Mouse (Mus musculus): ENCODE data around the gene Kcnq1.

Kcnq1 gene

DNA sequence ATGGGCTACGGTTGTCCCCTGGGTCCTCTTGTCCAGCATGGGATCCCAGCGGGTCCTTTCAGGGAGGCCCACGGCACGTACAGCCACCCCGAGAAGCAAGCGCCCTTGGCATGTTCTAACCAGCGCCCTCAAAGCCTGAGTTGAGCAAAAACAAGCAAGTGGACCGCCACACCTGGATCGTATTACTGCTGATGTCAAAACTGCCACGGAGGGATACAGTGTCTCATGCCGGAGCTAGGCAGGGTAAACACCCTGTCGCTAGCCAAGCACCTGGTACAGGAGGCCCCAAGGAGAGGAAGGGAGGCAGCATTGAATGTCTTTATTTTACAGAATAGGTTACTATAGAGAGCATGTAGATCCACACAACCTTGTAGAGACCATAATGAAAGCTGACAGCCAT lies 310.2 kb downstream of the Kcnq1 start:
- DNase-seq (ENCODE audit: low read depth, low spot score): no peak

DNA sequence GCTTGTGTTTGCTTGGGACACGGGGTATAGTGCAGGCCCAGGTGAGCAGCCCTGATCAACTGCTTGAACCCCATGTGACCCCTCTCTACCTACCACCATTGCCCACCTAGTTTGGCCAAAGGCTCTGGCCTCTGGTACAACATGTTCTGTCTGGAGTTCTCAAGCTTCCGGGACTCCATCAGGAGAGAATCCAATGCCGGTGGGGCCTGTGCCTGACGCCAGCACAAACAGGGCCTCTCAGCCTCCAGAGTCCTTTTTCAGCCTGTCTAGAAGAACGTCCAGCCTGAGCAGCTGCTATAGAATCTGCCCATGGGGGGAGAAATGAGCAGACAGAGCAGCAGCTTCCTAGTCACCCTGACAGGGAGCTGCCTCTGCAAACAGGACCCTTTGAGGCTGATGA lies 311.7 kb downstream of the Kcnq1 start:
- DNase-seq (ENCODE audit: low read depth, low spot score): no peak

DNA sequence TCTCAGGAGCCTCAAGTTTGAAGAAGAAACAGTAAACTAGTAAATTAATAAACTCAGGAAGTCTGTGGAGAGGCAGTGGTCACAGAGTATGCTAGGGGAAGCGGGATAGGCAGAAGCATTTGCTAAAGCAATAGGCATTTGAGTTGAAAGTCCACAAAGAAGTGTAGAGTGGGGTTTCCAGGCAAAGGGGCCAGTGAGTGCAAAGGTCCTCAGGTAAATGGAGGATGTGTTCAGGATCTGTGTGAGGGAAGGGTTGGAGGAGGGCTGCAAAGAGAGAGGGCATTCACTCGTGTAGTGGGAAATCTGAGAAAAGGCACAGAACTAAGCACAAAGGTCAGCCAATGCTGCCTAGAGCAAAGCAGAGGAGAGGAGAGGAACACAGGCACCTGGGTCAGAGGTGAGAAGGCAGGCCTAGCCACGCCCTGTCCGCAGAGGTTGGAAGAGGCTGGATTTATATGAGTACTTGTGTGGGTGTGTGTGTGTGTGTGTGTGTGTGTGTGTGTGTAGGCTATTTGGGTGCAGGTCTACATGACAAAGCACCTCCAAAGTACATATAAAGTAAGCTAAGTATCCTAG lies 313.5 kb downstream of the Kcnq1 start:
- DNase-seq (ENCODE audit: low read depth, low spot score): no peak

DNA sequence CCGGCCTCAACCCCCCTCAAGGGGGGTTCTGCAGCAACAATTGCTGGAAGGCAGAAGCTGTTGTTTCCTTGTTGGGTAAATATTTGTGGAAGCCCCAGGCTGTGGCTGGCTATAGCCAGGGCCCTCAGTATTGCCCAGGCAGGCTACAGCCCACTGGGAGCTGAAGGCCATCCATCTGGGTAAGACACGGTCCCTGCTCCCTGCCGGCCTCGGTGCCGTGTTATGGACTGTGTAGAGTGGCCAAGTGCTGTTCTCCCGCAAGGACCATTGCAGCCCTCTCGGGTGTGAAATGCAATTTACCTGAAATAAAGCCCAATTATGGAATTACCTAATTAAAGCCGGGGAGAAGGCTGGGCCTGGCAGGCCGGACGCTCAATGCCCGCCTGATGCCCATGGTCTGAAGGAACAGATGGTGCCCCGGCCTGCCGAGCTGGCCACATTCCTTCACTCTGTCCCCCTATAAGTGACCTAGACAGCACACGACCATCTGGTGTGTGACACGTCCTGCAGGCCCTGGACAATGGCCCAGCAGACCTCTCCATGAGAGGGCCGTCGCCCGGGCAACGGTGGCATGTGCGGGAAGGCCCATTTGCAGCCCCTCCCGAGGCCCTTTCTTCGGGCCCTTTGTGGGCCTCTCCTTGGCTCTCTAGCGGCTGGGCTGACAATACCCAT lies 322.1 kb downstream of the Kcnq1 start:
- no peak for DNase-seq (ENCODE audit: low read depth, low spot score)

DNA sequence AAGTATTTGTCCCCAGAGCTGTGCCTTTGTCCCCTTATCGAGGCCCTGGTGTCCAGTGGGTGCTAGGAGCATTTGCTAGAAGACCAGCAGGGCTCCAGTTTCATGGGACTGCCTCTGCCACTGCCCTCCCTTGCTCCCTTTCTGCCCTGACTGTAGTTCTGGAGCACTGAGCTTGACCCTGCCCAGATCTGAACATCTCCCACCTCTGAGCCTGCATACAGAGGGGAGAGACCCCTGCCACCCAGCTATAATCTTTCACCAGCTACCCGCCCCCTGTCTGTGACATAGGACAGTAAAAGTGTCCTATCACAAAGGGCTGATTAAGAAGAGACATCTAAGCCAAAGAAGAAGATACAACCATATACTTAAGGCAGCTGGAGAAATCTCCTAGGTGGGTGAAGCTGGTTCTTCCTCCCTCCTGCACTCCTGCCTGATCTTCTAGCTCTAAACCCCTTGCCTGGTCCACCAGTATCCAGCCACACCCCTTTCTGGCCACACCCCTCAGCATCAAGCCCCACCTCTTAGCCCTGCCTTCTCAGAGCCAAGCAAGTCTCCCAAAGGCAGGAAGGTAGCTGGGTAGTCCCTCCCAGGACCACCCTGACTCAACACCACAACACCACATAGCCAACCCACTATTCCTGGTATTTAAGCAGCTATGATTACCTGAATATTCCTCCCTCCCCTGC lies 322.8 kb downstream of the Kcnq1 start:
- DNase-seq (ENCODE audit: low read depth, low spot score): no peak

DNA sequence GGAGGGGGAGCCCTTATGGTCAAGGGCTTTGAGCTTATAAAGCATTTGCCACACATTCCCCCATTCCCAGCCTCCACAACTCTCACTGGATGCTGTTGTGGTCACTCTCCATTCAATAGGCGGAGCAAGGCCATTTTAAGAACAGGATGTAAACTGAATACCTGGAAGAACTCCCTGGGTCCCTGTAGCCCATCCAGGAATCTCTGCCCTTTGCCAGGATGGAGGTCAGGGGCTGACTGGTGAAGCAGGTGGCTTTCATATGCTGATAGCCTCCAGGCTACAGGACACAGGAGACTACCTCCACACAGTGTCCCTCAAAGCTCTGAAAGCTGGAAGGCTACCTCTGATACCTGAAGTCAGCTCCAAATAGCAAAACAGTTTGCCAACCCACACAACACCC lies 326.5 kb downstream of the Kcnq1 start:
- DNase-seq (ENCODE audit: low read depth, low spot score): no peak

DNA sequence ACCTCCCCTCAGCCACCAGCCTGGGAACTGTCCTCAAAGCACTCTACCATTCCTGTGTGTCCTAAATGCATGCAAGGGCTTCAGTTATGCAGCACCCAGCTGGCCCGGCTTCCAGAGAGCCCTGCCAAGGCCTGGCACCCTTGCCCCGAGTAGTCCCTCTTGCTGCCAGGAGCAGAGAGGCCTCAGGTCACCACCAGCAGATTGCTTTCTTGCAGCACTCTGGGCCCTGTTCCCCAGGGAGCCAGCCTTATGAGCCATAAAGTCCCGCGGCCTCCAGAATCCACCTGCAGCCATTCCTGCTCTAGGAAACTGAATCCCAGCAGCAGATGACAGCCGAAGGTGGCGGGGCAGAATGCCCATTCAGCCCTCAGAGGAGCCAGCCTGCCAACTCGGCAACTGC lies 327.2 kb downstream of the Kcnq1 start:
- no peak for DNase-seq (ENCODE audit: low read depth, low spot score)

DNA sequence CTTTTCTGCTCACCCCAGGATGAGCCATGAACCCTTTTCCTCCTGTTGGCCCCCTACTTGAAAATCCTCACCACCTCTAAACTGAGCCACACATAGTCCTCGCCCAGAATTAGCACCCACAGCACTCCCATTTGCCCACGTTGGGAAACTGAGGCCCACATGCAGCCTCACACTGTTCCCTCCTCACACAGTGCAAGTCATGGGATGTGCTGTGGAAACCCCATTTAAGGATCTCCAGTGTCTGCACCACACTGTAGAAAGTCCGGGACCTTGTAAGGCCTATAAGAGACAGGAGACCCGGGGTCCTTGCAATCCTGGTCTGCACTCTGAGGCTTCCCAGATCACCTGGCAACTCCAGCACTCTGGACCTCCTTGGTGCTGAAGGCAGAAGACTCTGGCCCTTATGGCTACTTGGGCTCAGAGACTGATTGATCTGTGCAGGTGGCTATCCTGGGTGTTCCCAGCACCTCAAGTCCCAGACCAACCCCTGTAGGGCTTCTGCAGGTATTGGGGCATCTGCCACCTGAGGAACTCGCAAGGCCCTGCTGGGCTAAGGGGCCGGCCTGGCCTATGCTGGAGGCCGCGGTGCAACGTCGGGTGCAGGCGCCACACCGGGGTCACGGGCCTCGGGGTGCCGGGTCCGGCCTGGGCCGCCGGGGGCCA lies 331.2 kb downstream of the Kcnq1 start:
- no peak for DNase-seq (ENCODE audit: low read depth, low spot score)

DNA sequence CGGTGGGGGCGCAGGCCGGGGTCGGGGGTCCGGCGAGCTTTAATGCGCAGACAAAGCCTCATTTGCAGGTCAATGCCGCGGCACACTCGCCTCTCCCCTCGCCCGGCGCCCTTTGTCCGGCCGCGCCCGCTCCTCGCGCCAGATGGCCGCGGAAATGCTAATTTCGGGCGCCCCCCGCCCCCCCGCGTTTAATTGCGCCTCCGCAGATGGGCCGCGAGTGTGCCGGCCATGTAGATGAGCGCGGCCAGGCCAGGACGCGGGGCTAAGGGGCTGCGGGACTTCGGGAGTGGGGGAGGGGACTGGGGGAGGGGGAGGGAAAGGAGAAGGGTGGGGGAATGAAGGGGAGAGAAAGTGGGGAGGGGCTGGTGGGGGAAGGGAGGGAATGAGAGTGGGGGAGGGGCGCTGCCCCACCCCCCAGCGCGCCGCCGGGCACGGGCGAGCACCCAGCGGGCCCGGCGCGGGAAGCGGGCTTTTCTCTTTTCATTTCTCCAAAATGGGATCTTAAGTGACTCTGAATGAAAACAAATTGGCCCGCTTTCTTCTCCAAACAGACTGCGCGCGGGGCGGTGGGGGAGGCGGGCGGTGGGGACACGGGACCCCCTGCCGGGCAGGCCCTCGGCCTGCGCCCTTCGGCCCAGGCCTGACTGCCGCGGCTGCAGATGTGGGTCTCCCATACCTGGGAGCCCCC lies 331.9 kb downstream of the Kcnq1 start:
- no peak for DNase-seq (ENCODE audit: low read depth, low spot score)

DNA sequence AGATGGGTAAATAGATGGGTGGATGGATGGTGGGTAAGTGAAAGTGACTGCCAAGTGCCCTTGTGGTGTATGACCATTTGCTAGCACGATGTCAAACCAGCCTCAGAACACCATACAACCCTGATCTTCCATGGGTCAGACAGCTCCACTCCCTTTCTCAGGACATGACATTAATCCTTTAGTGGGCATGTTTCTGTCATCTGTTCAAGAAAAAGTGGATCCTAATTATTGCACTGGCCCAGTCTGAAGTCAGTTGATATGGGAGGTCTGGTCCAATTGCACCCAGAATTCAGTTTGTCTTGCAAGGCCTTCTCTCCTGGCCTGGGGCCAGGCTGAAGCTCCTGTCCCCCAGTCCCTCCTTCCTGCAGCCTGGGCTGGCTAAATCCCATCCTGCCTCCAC lies 332.8 kb downstream of the Kcnq1 start:
- DNase-seq (ENCODE audit: low read depth, low spot score): no peak

DNA sequence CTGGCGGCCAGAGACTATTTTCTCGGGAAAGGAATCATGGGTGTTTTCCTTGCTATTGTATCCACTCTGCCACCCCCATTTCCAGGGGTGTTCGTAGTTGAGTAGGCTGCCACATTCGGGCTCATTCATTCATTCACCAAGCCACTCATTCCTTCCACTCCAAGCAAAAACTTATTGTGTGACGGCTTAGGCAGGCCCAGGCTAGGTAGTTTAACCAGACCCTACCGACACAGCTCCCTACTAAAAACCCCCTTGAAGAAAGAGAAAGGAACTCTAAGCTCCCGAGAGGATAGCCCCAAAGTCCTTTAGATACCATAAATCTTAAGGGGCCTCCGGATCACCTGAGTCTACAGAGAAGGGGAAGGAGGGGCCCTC lies 338.4 kb downstream of the Kcnq1 start:
- no peak for DNase-seq (ENCODE audit: low read depth, low spot score)

DNA sequence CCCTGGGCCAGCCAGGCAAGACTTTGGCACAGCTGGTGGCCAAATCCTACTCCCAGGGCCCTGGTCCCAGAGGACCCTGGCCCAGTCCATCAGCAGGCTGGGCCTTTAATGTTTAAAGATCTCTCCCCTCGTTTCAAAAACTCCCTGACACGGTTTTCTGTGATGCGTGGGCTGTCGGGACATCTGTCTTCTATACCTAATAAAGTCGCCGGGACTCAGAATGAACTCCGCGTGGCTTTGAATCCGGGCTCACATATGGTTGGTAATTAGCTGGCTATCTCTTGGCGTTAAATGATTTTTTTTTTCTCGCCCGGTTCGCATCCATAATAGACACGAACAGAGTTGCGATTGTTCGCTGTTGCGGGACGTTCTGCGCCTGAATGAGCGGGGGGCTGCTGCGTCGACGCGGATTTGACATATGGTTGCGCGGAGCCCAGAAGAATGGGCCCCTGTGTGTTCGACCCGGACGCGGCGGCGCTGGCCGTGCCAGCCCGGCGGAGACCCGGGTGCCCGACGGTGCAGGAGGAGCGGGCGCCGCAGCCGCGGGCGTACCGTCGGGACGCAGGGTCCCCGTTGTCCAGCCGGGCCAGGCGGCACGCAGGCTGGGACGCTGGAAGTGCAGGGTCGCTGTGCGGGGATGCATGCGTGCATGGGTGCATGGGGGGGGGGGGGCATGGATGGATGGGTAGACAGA lies 338.9 kb downstream of the Kcnq1 start:
- DNase-seq (ENCODE audit: low read depth, low spot score): no peak

DNA sequence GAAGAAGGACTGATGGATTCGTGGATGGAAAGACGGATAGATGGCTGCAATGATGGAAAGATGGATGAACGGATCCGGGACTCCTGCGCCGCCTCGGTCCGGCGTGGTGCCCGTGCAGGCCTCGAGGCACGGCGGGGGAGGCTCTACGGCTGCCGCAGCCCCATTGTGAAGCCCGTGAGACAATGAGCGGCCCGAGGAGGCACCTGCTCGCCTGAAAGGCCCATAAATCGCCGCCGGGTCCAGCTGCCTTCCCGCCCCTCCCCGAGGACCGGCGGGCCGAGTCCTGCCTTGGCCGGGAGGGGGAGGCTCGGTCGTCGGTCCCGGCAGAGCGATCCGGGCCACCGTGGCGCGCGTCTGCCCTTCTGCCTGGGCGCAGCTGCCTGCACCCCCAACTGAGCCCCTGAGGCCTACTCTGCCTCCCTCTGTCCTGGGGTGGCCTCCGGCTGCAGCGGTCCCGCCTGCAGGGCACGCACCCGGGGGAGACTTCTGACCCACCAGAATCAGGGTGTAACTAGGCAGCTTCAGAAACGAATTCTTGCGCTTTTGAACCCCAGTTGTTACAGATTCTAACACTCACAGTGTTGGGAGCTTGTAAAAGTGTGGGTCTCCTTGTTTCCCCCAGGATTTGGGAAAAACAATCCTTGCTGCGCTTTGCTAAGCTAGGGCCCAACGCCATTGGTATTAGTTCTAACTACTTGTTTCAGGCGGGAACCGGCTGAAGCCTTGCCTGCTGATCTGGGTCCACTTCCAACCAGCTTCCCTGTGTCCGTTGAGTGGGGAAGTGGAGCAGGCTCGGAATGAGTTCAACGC lies 339.7 kb downstream of the Kcnq1 start:
- DNase-seq (ENCODE audit: low read depth, low spot score): no peak

DNA sequence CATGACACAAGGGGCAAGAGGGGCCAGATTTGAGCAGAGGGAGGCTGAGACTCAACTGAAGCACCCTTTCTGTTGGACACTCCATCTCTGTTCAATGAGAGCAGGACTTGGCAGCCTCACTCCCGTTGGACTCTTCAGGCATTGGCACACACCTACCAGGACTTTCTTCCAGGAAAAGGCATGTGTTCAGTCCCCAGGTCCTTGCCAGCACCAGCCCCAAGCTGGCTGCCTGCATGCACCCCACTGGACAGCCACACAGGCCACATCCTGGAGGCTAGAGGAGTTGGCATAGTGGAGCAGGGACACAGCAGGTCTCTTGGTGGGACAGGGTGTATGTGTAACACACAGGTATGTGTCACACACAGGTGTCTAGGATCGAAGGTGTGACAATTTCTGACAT lies 341.0 kb downstream of the Kcnq1 start:
- DNase-seq (ENCODE audit: low read depth, low spot score): no peak

DNA sequence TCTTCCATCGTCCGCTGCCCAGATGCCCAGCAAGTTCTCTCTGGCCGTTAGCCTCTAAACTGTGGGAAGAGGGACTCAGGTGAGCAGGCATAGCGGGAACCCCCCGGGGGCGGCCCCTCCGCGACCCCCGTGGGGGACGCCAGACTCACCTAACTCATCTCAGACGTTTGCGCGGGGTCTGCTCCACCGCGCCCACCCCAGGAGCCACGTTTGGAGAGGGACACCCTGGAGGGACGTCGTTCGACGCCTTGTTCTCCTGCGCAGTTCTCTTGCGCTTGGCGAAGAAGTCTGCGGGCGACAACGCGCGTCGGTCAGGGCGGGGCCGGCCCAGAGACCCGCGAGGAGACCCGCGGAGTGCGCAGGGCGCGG lies 352.8 kb downstream of the Kcnq1 start:
- no peak for DNase-seq (ENCODE audit: low read depth, low spot score)

DNA sequence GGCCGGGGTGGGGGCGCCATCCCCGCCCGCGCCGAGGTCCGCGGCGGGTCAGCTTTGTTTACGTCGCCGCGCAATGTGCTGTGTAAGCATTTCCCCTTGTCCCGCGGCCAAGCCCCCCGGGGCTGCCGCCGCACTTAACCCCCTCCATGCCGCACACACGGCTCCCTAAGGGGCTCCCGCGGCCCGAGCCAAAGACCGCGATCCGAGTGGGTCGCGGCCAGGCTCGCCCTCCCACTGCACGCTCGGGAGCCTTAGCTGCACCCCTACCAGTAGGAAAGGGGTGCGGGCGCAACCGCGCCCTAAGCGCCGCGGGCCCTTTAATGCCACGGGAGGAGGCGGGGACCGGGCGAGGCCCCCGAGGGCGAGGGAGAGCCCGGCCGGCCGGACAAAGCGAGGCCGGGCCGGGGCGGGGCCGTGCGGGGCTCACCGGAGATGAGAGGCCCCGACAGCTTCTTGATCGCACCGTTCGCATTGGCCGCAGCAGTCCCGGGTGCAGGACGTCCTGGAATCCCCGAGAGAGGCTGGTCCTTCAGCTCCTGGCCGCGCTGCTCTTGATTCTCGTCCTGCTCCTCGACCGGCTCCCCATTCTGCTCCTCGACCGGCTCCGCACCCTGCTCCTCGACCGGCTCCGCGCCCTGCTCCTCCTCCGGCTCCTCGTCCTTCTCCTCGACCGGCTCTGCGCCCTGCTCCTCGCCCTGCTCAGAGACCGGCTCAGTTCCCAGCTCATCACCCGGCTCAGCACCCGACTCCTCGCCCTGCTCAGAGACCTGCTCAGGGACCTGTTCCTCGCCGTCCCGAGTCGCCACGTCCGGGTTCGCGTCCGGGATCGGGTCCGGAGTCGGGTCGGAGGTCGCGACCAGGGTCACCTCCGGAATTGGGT lies 353.4 kb downstream of the Kcnq1 start:
- no peak for DNase-seq (ENCODE audit: low read depth, low spot score)

DNA sequence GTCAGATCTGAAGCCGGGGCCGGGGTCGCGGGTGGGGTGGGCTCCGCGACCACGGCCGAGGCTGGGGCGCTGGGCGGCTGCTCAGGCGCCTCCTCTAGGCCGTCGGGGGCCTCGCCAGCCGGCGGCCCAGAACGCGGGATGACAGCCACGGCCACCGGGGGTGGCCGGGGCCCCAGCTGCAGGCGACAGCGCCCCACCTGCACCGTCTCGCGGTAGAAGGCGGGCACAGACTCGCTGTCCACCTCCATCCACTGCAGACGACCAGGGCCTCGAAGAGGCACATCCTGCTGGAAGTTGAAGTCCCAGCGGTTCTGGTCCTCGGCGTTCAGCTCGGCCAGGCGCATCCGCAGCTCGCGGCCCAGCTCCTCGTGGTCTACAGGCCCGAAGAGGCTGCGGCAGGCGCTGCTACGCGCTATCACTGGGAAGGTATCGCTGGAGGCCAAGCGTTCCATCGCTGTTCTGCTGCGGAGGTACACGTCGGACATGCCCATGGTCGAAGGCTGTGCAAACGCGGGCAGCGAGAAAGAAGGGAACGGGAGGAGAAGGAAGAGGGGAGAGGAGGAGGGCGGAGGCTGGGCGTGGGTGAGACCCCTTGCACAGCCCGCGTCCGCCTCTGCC lies 354.2 kb downstream of the Kcnq1 start:
- DNase-seq (ENCODE audit: low read depth, low spot score): no peak

DNA sequence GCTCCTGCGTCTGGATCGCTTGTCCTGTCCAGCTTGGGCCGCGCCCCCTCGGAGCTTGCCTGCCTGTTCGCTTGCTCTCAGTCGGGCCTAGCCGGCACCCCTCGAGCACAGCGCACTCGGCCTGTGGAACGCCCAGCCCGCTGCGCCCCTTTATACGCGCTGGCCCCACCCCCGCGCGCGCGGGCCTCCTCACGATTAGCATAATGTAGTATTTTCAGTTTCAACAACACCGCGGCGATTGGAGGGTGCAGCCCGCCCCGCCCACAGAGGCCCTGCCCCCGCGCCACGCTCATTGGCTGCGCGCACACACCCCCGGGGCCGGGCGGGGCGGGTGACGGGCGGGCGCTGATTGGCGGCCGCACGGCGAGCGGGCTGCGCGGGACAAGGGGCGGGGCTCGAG lies 354.7 kb downstream of the Kcnq1 start, which contains the start of gene Cdkn1c:
TSS of gene Cdkn1c (minus strand) at position 177 of the 400 bp plus-strand sequence.
- peak; percentile 87 for DNase-seq (ENCODE audit: low read depth, low spot score)

DNA sequence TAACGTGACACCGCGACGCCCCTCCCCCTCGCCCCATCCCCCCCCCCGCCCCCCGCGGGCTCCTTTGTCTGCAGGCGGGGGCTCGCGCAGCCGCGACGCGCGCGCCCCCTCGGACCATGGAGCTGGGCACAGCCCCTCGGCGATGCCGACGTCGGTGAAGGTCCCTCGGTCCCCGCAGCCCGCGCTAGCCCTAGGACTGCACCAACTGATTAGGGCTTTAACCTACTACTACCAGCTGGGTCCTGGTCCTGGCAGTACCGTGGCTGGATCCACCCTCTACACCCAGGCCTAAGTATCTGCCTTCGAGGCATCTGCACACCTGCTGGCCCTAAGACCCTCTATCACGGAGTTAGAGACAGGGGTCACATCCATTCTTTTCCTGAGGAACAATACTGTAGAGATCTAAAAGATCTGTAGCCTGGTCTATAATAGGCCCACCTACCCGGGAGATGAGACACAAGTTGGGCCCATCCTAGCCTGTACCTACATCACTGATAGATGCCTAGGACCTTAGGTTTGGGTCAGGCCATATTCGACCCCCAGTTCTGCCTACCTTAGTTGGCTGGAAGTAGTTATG lies 355.2 kb downstream of the Kcnq1 start:
- DNase-seq (ENCODE audit: low read depth, low spot score): no peak

Data from embryo, embryonic 11.5 days (tissue).